Mouse (Mus musculus) heart, adult 11 months (tissue): ENCODE data around the gene Ipcef1.

Experiments used
- DNase-seq: peaks from one replicate; pipeline ENCODE4 v3.0.0; 2022

Gene Ipcef1

DNA sequence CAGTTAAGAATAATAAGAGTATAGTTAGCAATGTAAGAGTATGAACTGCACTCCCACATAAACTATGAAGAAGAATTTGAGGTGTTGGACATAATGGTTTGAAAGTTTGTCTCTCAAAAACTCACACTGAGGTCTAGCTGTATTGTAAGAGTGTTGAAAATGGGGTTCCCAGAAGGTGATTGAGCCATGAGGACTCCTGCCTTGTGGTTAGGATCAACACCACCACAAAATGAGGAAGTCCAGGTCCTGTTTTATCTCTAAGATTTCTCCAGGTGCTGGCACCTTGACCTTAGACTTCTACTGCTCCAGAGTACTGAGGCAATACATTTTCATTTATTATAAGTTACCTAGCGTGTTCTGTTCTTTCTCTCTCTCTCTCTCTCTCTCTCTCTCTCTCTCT, 178.4 kb downstream of the Ipcef1 start:
- peak; percentile 8 for DNase-seq

- DNase-seq, result peak; percentile 25
Measured at GRCm38 (mm10) chr10:6871418-6872072, 180.7 kb downstream of the Ipcef1 start.

GRCm38 (mm10) chr10:6855812-6856211, 196.5 kb downstream of the Ipcef1 start:
- peak; percentile 76 for DNase-seq

- no peak for DNase-seq
Measured at GRCm38 (mm10) chr10:6848834-6849233, 203.4 kb downstream of the Ipcef1 start.

GRCm38 (mm10) chr10:6848162-6848754, 204.0 kb downstream of the Ipcef1 start:
- DNase-seq, result no peak

DNA sequence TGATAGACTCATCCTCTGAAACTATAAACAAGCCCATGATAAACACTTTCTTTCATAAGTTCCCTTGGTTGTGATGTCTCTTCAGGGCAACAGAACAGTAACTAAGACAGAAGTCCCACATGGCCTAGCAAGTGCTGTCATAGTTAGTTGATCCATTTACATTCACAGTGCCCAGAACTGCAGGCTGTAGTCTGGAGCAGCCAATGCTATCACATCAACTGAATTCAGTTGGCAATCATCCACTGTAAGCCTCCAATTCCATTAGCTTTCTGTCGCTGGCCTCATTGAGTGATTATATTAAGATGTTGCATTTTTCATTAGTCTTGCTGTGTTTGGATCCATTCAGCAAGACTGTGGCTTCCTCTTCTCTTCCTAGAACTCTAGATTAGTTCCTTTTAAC, 206.0 kb downstream of the Ipcef1 start:
- DNase-seq, result no peak

- no peak for DNase-seq
Measured at GRCm38 (mm10) chr10:6842225-6842624, 210.1 kb downstream of the Ipcef1 start.
